In genomic region chr10:80436276-80436675, GRCm38 (mm10) we compare ENCODE assay signal across 7 mouse cellular contexts. TPM values are rescaled to one million over a fixed set of nuclear protein-coding genes. Genes with fewer than 3 reads are reported as not detected.
DNase-seq lines count a peak whose midpoint lies in the region; ATAC-seq and TF ChIP-seq lines count a peak whose summit lies in the region.

No protein-coding gene starts in this region.

- H3K9ac ChIP-seq in limb, embryonic 11.5 days (ENCODE audit: low read length) = 0 out of 2 replicates have a peak overlapping the region, but pooled peaks have one; percentile 12
- 0 out of 2 replicates have a peak overlapping the region, but pooled peaks have one; percentile 18 for H3K9ac ChIP-seq in stomach, postnatal 0 days (ENCODE audit: low read length)
- H3K9ac ChIP-seq in midbrain, embryonic 14.5 days (replicated peaks; ENCODE audit: low read length) = no peak overlapping the region

- H3K9me3 ChIP-seq in limb, embryonic 11.5 days (ENCODE audit: control insufficient read depth, low read length) = no peaks in the 10 kb centered on the region; the same call in 1 of the 2 replicates
- H3K9me3 ChIP-seq in stomach, postnatal 0 days (ENCODE audit: control insufficient read depth, low read length) = no peaks in the 10 kb centered on the region
- H3K9me3 ChIP-seq in midbrain, embryonic 14.5 days (ENCODE audit: control insufficient read depth, low read length) = no peaks in the 10 kb centered on the region

- no peak for ATAC-seq in limb, embryonic 11.5 days (ENCODE audit: insufficient number of reproducible peaks, low FRiP score, low TSS enrichment, low read depth)
- ATAC-seq in stomach, postnatal 0 days (ENCODE audit: low FRiP score, low TSS enrichment) = no peak
- ATAC-seq in midbrain, embryonic 14.5 days (ENCODE audit: low FRiP score, low TSS enrichment) = no peak

- H3K4me1 ChIP-seq in limb, embryonic 11.5 days (ENCODE audit: control insufficient read depth, insufficient read depth, low read length) = peaks cover 10% of the 10 kb centered on the region; the same call in 1 of the 2 replicates
- peaks cover 6% of the 10 kb centered on the region; the same call in 1 of the 2 replicates for H3K4me1 ChIP-seq in stomach, postnatal 0 days (replicated peaks; ENCODE audit: control insufficient read depth, insufficient read depth)
- peaks cover 13% of the 10 kb centered on the region for H3K4me1 ChIP-seq in midbrain, embryonic 14.5 days (ENCODE audit: control insufficient read depth, insufficient read depth, low read length)

- no peak overlapping the region for H3K27ac ChIP-seq in limb, embryonic 11.5 days (replicated peaks; ENCODE audit: low read depth, low read length)
- H3K27ac ChIP-seq in stomach, postnatal 0 days (replicated peaks) = peak overlapping the region; percentile 87
- H3K27ac ChIP-seq in midbrain, embryonic 14.5 days (replicated peaks; ENCODE audit: low read depth, low read length) = no peak overlapping the region

- no peaks in the 10 kb centered on the region for H3K27me3 ChIP-seq in limb, embryonic 11.5 days (ENCODE audit: control insufficient read depth, insufficient read depth, low read length)
- H3K27me3 ChIP-seq in stomach, postnatal 0 days (ENCODE audit: control insufficient read depth, insufficient read depth, low read length) = no peaks in the 10 kb centered on the region
- no peaks in the 10 kb centered on the region for H3K27me3 ChIP-seq in midbrain, embryonic 14.5 days (ENCODE audit: control insufficient read depth, insufficient read depth, low read length)

- 14% methylated on average over 9 of the region's 9 CpGs for WGBS in limb, embryonic 11.5 days
- 7% methylated on average over 9 of the region's 9 CpGs for WGBS in stomach, postnatal 0 days
- WGBS in midbrain, embryonic 14.5 days = 11% methylated on average over 9 of the region's 9 CpGs

- TF ChIP-seq CTCF in stomach, postnatal 0 days (IDR thresholded peaks at IDR 0.05; ENCODE audit: low read depth) = no peak

- no peak for TF ChIP-seq EP300 in stomach, postnatal 0 days (optimal IDR thresholded peaks at IDR 0.05)

- no peak overlapping the region for H3K4me2 ChIP-seq in limb, embryonic 11.5 days (ENCODE audit: low read depth, severe bottlenecking)
- H3K4me2 ChIP-seq in stomach, postnatal 0 days (replicated peaks; ENCODE audit: low read depth) = peak overlapping the region; percentile 34
- H3K4me2 ChIP-seq in midbrain, embryonic 14.5 days (ENCODE audit: low read length) = no peak overlapping the region

- H3K36me3 ChIP-seq in limb, embryonic 11.5 days (ENCODE audit: control insufficient read depth, insufficient read depth, low read length) = no peaks in the 10 kb centered on the region
- H3K36me3 ChIP-seq in stomach, postnatal 0 days (ENCODE audit: control insufficient read depth, insufficient read depth, low read length) = no peaks in the 10 kb centered on the region
- no peaks in the 10 kb centered on the region for H3K36me3 ChIP-seq in midbrain, embryonic 14.5 days (ENCODE audit: control insufficient read depth, insufficient read depth, low read length)

- no peak overlapping the region for H3K4me3 ChIP-seq in limb, embryonic 11.5 days (ENCODE audit: low read depth, low read length)
- no peak overlapping the region for H3K4me3 ChIP-seq in stomach, postnatal 0 days (ENCODE audit: low read depth, low read length)
- H3K4me3 ChIP-seq in midbrain, embryonic 14.5 days (replicated peaks; ENCODE audit: low read depth, low read length) = no peak overlapping the region

- DNase-seq in lung, adult 18-20 months = peak; percentile 38 to 56
- no peak for DNase-seq in lung, postnatal 36 days
- DNase-seq in ZHBTc4 (ENCODE audit: low read depth, low spot score) = peak; percentile 89
- DNase-seq in limb, embryonic 11.5 days (ENCODE audit: low spot score) = no peak
- peak; percentile 73 for DNase-seq in stomach, postnatal 0 days (ENCODE audit: low spot score)
- DNase-seq in adrenal gland, adult 2 months = no peak
- no peak for DNase-seq in midbrain, embryonic 14.5 days

RNA-seq across cellular contexts. Expression of gene Tcf3, which starts 2.8 kb away (rescaled TPM):
- polyA plus RNA-seq in limb, embryonic 11.5 days (2014; fragmentation: Nextera tagmentation; extraction: Ambion mirVana) = 232 and 248 TPM in 2 replicates
- 30.9 and 37.0 TPM in 2 replicates for polyA plus RNA-seq in stomach, postnatal 0 days (2015; fragmentation: Nextera tagmentation; extraction: Ambion mirVana)
- total RNA-seq in adrenal gland, adult 2 months (2021) = 10 to 100 TPM; 46.6 to 55.4 TPM
- 148 and 152 TPM in 2 replicates for polyA plus RNA-seq in adrenal gland, adult 2 months (2012; rRNA removed)
- polyA plus RNA-seq in midbrain, embryonic 14.5 days (2014; fragmentation: Nextera tagmentation; extraction: Ambion mirVana) = 49.8 and 60.4 TPM in 2 replicates

RNA-seq across cellular contexts. Expression of gene Uqcr11, which starts 29.6 kb away (rescaled TPM):
- polyA plus RNA-seq in limb, embryonic 11.5 days (2014; fragmentation: Nextera tagmentation; extraction: Ambion mirVana) = 527 and 533 TPM in 2 replicates
- polyA plus RNA-seq in stomach, postnatal 0 days (2015; fragmentation: Nextera tagmentation; extraction: Ambion mirVana) = 859 and 899 TPM in 2 replicates
- total RNA-seq in adrenal gland, adult 2 months (2021) = 1,000 to 10,000 TPM in 1 of 2 experiments, 100 to 1,000 TPM in 1; 714 to 1,027 TPM
- 2,955 and 2,958 TPM in 2 replicates for polyA plus RNA-seq in adrenal gland, adult 2 months (2012; rRNA removed)
- polyA plus RNA-seq in midbrain, embryonic 14.5 days (2014; fragmentation: Nextera tagmentation; extraction: Ambion mirVana) = 532 and 742 TPM in 2 replicates

RNA-seq across cellular contexts. Expression of gene Mbd3, which starts 36.9 kb away (rescaled TPM):
- 302 and 337 TPM in 2 replicates for polyA plus RNA-seq in limb, embryonic 11.5 days (2014; fragmentation: Nextera tagmentation; extraction: Ambion mirVana)
- 81.1 and 82.9 TPM in 2 replicates for polyA plus RNA-seq in stomach, postnatal 0 days (2015; fragmentation: Nextera tagmentation; extraction: Ambion mirVana)
- total RNA-seq in adrenal gland, adult 2 months (2021) = 100 to 1,000 TPM; 125 to 146 TPM
- polyA plus RNA-seq in adrenal gland, adult 2 months (2012; rRNA removed) = 158 and 165 TPM in 2 replicates
- 166 and 208 TPM in 2 replicates for polyA plus RNA-seq in midbrain, embryonic 14.5 days (2014; fragmentation: Nextera tagmentation; extraction: Ambion mirVana)

RNA-seq across cellular contexts. Expression of gene Mex3d, which starts 48.8 kb away (rescaled TPM):
- polyA plus RNA-seq in limb, embryonic 11.5 days (2014; fragmentation: Nextera tagmentation; extraction: Ambion mirVana) = 9.8 and 10.4 TPM in 2 replicates
- 4.1 and 4.5 TPM in 2 replicates for polyA plus RNA-seq in stomach, postnatal 0 days (2015; fragmentation: Nextera tagmentation; extraction: Ambion mirVana)
- total RNA-seq in adrenal gland, adult 2 months (2021) = 10 to 100 TPM; 19.2 to 19.5 TPM
- 60.7 and 61.5 TPM in 2 replicates for polyA plus RNA-seq in adrenal gland, adult 2 months (2012; rRNA removed)
- polyA plus RNA-seq in midbrain, embryonic 14.5 days (2014; fragmentation: Nextera tagmentation; extraction: Ambion mirVana) = 17.3 and 28.2 TPM in 2 replicates

RNA-seq across cellular contexts. Expression of gene Onecut3, which starts 58.4 kb away (rescaled TPM):
- not detected in 2 replicates for polyA plus RNA-seq in limb, embryonic 11.5 days (2014; fragmentation: Nextera tagmentation; extraction: Ambion mirVana)
- 0.01 and 0.02 TPM in 2 replicates for polyA plus RNA-seq in stomach, postnatal 0 days (2015; fragmentation: Nextera tagmentation; extraction: Ambion mirVana)
- total RNA-seq in adrenal gland, adult 2 months (2021) = not detected
- polyA plus RNA-seq in adrenal gland, adult 2 months (2012; rRNA removed) = not detected in 2 replicates
- 2.2 and 2.4 TPM in 2 replicates for polyA plus RNA-seq in midbrain, embryonic 14.5 days (2014; fragmentation: Nextera tagmentation; extraction: Ambion mirVana)

Comparison
In these comparisons a context has a peak if more than half of its experiments do, and no peak if none do; other contexts are left out.
1. DNase-seq: peak in lung, adult 18-20 months (2 of 2), ZHBTc4 (single experiment) and stomach, postnatal 0 days (single experiment); none in lung, postnatal 36 days (single experiment), limb, embryonic 11.5 days (single experiment), adrenal gland, adult 2 months (single experiment) and midbrain, embryonic 14.5 days (single experiment).